Mouse (Mus musculus) skeletal muscle tissue, postnatal 0 days (tissue): ENCODE results near the gene Cend1. TPM values are rescaled to one million over a fixed set of nuclear protein-coding genes. Genes with fewer than 3 reads are reported as not detected.

ENCODE experiments used
- polyA plus RNA-seq: library from polyadenylated mRNA; unstranded; fragments of >200 nt; fragmentation: Nextera tagmentation; extraction: Ambion mirVana; gene quantifications from 2 replicates; pipeline ENCODE4 v1.2.1, GENCODE M21; 2015

Cend1 gene
- 0.40 and 0.59 TPM in 2 replicates for polyA plus RNA-seq

GRCm38 (mm10) chr7:141429310-141429709 lies at the start of gene Cend1:
Gene Cend1, minus strand, starts transcription at chr7:141429491.

GRCm38 (mm10) chr7:141475011-141475804 lies 45.9 kb upstream of the Cend1 start, which contains the start of the genes Polr2l and Tspan4:
Gene Polr2l, minus strand, starts transcription at chr7:141475132.
Gene Tspan4, plus strand, starts transcription at chr7:141475240.

GRCm38 (mm10) chr7:141467230-141468030 lies 38.1 kb upstream of the Cend1 start, which contains the start of gene Cd151:
Gene Cd151, plus strand, starts transcription at chr7:141467392.

GRCm38 (mm10) chr7:141460391-141461113 lies 31.3 kb upstream of the Cend1 start, which contains the start of gene Cracr2b:
Gene Cracr2b, plus strand, starts transcription at chr7:141461094.

GRCm38 (mm10) chr7:141454967-141455551 lies 25.8 kb upstream of the Cend1 start, which contains the start of gene Pnpla2:
Gene Pnpla2, plus strand, starts transcription at chr7:141455198.

GRCm38 (mm10) chr7:141447110-141447991 lies 18.1 kb upstream of the Cend1 start, which contains the start of gene Rplp2:
Gene Rplp2, plus strand, starts transcription at chr7:141447370.

GRCm38 (mm10) chr7:141443828-141444237 lies 14.5 kb upstream of the Cend1 start, which contains the start of gene Pidd1:
Gene Pidd1, minus strand, starts transcription at chr7:141444025.

GRCm38 (mm10) chr7:141437178-141438120 lies 8.2 kb upstream of the Cend1 start, which contains the start of gene Slc25a22:
Gene Slc25a22, minus strand, starts transcription at chr7:141437892.

GRCm38 (mm10) chr7:141413809-141414584 lies 15.3 kb downstream of the Cend1 start, which contains the start of gene Gatd1:
Gene Gatd1, minus strand, starts transcription at chr7:141414136.

GRCm38 (mm10) chr7:141391625-141392551 lies 37.4 kb downstream of the Cend1 start, which contains the start of gene Taldo1:
Gene Taldo1, plus strand, starts transcription at chr7:141392199.

Other genes starting within 250 kb of the Cend1 start
- gene Hras, start 235.5 kb downstream of the Cend1 start, polyA plus RNA-seq = 168 and 179 TPM in 2 replicates
- 2.4 and 3.6 TPM in 2 replicates for gene Lrrc56, start 235.3 kb downstream of the Cend1 start, polyA plus RNA-seq
- gene Lmntd2, start 215.4 kb downstream of the Cend1 start, polyA plus RNA-seq = 0.18 TPM in 1 of 2 replicates, not detected in the other
- 26.0 and 26.8 TPM in 2 replicates for gene Rassf7, start 213.6 kb downstream of the Cend1 start, polyA plus RNA-seq
- 18.7 and 20.2 TPM in 2 replicates for gene Phrf1, start 200.7 kb downstream of the Cend1 start, polyA plus RNA-seq
- gene Irf7, start 163.0 kb downstream of the Cend1 start, polyA plus RNA-seq = 7.6 and 9.4 TPM in 2 replicates
- gene Cdhr5, start 152.7 kb downstream of the Cend1 start, polyA plus RNA-seq = 1.9 and 2.4 TPM in 2 replicates
- gene Sct, start 150.4 kb downstream of the Cend1 start, polyA plus RNA-seq = 7.2 and 11.2 TPM in 2 replicates
- gene Drd4, start 137.5 kb downstream of the Cend1 start, polyA plus RNA-seq = 0.23 and 0.56 TPM in 2 replicates
- 30.0 and 33.3 TPM in 2 replicates for gene Deaf1, start 101.8 kb downstream of the Cend1 start, polyA plus RNA-seq
- gene Tmem80, start 101.8 kb downstream of the Cend1 start, polyA plus RNA-seq = 21.3 and 21.5 TPM in 2 replicates
- 2.2 and 2.4 TPM in 2 replicates for gene Eps8l2, start 90.6 kb downstream of the Cend1 start, polyA plus RNA-seq
- gene Taldo1, start 37.3 kb downstream of the Cend1 start, polyA plus RNA-seq = 210 and 316 TPM in 2 replicates
- 25.7 and 27.1 TPM in 2 replicates for gene Gatd1, start 15.4 kb downstream of the Cend1 start, polyA plus RNA-seq
- gene Slc25a22, start 8.4 kb upstream of the Cend1 start, polyA plus RNA-seq = 15.8 and 17.3 TPM in 2 replicates
- gene Pidd1, start 14.5 kb upstream of the Cend1 start, polyA plus RNA-seq = 1.2 and 1.8 TPM in 2 replicates
- gene Rplp2, start 17.9 kb upstream of the Cend1 start, polyA plus RNA-seq = 941 and 958 TPM in 2 replicates
- 249 and 404 TPM in 2 replicates for gene Pnpla2, start 25.7 kb upstream of the Cend1 start, polyA plus RNA-seq
- gene Cracr2b, start 31.6 kb upstream of the Cend1 start, polyA plus RNA-seq = 13.8 and 15.2 TPM in 2 replicates
- 18.0 and 21.8 TPM in 2 replicates for gene Cd151, start 37.9 kb upstream of the Cend1 start, polyA plus RNA-seq
- gene Polr2l, start 45.6 kb upstream of the Cend1 start, polyA plus RNA-seq = 45.8 and 47.8 TPM in 2 replicates
- gene Tspan4, start 45.7 kb upstream of the Cend1 start, polyA plus RNA-seq = 43.1 and 47.4 TPM in 2 replicates
- gene Chid1, start 110.4 kb upstream of the Cend1 start, polyA plus RNA-seq = 18.9 and 22.1 TPM in 2 replicates
- gene Ap2a2, start 132.7 kb upstream of the Cend1 start, polyA plus RNA-seq = 34.8 and 39.4 TPM in 2 replicates
- gene Muc6, start 225.8 kb upstream of the Cend1 start, polyA plus RNA-seq = 0.08 and 0.09 TPM in 2 replicates